Mouse (Mus musculus): ENCODE data around the gene Prdm16. TPM values are rescaled to one million over a fixed set of nuclear protein-coding genes. Genes with fewer than 3 reads are reported as not detected.

The Prdm16 gene
- 1 to 10 TPM; 2.9 to 5.5 (median 3.8) TPM for total RNA-seq (2022)

DNA sequence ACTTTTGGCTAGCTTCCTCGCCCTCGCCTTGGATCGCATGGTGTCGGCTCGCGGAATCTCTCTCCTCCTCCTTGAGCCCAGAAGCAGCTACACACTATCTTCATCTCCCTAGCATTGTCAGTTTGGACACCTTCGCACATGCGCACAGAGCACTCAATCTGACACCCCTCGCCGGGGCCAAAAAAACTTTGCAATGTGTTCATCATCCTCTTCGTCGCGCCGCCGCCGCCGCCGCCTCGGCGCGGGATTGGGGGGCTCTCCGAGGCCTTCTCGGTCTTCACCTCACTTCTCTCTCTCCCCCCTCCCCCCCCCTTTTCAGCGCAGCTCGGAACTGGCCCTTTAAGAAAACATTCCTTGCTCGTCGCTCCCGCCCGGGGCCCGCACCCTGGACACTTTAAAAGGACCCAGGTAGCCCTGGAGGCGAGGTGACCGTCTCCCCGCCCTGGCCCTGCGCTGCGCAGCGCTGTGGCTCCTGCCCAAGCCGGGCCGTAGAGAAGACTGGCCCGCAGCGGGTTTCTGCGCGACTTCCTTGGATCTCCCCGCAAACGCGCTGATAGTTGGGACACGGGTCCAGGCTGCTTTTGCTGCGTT is at the start of gene Prdm16:
Gene Prdm16, minus strand, starts transcription at position 153 of the 591 bp plus-strand sequence.
- DNase-seq, result no peak

DNA sequence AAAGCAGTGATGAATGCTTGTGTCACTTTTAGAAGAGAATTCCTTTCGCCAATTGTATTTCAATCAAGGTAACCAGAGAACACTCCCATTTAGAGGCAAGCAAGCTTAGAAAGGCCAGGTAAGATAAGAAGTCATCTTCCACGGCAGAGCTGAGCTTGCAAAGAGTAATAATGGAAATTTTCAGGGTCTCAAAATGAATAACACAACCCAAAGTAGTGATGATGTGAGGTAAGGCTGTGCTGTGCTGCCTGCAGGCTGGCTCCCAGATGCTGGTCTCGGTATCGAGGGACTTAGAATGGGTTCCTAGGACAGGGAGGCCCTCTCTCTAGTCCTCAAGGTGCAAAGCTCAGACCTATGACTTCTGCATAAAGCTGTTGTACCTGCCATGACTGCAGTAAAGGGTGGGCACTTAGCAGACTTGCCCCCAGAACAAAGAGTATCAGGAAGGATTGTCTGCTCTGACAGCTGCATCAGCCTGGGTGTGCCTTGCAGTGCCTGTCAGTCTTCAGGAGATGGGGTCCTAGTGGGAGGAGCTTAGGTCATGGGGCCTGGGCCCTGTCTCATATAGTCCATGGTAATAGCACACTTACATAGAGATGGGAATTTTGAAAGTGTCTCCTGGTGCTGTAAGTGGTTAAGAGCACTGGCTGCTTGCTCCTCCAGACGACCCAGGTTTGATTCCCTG is 46.5 kb upstream of the Prdm16 start:
- no peak for DNase-seq

DNA sequence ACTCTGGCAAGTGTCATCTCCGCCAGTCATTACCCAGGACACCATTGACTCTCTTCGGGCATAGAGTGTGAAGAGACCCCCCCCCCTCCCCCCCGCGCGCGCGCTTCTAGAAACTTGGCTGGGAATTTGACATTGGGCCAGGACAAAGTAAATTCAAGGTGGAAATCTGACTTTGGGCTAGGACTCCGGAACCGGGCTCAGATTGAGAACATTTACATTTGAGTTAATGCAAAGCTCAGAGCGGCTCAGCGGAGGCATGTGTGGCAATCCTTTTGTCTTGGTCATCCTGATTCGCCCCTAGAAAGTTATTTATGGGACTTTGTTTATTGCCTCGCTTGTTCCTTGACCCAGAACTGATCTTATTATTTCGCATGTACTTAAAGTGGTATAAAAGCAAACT is 45.6 kb upstream of the Prdm16 start:
- no peak for DNase-seq

DNA sequence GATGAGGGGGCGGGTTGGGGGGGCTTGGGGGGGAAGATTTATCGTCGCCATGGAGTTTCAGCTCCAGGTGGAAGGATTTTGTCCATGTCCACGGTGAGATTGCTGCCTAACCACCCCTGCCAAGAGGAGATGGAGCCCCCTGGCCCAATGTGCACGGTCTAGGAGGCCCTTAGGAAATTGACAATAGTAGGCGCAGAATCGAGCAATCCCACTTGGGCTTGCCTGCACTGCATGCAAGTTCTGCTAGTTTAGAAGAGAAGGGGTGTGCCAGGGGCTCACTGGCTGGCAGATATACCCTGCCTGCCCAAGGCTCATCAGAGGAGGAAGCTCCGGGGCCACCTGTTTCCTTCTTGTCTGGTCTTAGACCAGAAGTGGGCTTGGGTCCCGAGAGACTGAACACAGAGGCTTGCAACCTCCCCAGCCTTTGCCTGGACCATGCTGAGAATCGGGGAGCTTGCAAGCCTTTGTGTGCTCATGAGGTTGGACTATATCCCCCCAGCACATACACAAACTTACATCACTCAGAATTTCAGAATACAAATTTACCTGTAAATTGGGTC is 38.8 kb upstream of the Prdm16 start:
- no peak for DNase-seq

DNA sequence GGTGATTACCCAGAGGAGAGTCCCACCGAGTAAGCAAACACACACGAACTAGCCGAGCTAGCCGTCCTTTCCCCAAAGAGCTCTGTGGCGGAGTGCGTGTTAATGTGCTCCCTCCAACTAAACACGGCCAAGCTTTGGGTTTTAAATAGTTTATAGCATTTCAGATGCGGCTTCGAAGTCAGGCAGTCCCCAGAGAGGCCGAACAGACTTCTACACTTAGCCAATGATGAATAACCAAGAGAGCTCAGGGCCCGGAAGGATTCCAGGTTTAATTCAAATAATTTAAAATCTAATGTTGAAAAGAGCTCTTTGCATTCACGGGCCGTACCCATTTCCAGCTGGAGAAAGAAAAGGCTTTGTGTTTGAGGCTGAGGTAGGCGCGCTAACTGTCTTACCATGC is 38.3 kb upstream of the Prdm16 start:
- DNase-seq, result no peak

DNA sequence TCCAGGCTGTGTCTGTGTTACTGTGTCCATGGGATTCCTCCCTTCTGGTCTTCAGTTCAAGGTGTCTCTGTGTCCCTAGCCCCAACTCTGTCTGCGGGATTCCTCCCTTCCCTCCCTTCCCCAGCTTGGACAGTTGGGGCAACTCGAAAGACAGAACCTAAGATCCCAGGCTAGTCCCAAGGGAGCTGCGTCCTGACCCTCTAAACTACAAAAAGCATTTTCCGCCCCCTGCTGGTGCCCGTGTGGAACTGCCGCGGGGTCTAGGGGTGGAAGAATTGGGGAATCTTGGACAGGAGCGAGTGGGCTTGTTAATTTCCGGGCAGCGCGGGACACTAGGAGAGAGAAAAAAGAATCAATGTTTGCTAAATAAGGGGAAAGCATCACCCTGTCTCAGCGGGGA is 37.9 kb upstream of the Prdm16 start:
- DNase-seq, result no peak

DNA sequence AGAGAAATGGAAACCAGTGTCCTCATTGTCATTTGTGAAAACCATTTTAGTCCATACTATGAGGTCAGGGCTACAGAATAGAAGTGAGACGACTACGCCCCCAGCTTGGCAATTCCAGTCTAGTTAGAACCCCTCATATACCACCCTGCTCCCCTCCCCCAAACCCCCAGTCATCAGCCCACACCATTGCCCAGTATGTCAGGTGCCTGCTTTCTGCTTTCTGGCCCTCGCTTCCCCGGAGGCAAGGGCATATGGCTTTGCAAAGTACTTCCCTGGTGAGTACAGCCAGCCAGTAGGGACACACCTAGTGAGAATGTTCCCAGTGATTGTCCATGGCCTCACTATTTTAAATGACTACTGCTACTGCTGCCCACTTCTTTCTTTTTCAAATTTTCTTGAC is 37.3 kb upstream of the Prdm16 start:
- no peak for DNase-seq

DNA sequence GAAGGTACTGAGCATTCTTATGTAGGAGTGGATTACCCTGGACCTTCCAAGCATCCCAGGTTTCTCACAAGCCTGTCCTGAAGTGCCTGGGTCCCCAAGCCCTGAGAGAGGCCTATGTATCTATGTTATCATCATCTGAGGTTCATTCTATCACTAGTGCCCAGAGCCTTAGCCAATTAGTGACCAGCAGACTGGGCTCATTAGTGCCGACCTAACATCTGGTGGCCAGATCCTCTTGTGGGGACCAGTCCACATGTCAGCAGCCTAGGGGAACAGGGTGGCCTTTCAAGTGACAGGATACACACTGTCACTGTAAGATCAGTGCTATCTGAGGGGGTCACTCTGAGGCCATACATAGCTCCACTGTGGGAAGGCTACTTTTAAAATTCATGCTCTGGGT is 35.4 kb upstream of the Prdm16 start:
- no peak for DNase-seq

DNA sequence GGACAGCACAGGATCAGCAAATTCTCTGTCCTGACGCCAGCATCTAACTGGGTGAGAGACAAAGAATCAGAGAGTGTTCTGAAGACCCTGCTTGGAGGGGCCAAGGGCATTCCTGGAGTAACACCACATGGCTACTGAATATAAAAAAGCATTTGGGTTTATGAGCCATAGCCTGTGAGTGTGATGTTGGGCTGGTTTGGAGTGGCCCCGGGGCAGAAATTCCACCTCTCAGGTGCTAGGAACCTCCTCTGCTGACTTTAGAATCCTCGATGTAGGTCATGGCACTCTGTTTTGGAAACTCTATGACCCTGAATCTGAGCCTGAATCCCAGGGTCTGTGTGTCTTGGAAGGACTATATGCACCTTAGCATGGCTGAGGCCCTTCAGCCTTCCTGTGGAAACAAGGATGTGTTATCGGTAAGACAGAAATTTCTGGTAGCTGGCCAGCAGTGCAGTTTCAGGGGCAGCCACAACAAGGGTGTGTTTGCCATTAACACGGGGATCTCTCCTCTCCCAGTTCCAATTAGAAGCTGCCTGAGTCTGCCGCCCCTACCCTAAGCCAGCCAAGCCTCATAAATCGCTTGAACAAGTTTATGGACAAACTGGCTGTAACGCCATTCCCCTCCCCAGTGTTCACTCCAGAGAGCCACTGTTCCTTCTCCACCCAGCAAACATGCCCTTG is 34.7 kb upstream of the Prdm16 start:
- DNase-seq, result no peak

DNA sequence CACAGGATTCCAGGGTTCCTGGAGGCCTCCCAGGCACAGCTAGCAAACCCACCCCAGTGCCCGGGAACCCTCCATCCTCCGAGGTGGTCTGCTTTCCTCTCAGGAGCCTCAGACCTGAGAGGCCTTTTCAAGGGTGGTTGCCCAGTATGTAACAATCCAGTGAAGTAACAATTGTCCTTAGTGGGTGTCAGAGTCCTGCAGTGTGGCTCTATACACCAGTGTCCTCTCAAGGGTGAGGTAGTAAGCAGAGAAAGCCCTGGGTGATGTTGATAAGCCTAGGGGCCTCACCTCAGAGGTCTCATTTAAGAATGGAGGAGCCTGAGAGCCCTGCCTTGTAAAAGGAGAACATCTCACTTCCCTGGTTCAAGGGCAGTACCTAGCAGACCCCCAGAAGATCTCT is 31.1 kb upstream of the Prdm16 start, which contains the start of gene Actrt2:
Gene Actrt2, minus strand, starts transcription at position 101 of the 400 bp plus-strand sequence.
- no peak for DNase-seq

DNA sequence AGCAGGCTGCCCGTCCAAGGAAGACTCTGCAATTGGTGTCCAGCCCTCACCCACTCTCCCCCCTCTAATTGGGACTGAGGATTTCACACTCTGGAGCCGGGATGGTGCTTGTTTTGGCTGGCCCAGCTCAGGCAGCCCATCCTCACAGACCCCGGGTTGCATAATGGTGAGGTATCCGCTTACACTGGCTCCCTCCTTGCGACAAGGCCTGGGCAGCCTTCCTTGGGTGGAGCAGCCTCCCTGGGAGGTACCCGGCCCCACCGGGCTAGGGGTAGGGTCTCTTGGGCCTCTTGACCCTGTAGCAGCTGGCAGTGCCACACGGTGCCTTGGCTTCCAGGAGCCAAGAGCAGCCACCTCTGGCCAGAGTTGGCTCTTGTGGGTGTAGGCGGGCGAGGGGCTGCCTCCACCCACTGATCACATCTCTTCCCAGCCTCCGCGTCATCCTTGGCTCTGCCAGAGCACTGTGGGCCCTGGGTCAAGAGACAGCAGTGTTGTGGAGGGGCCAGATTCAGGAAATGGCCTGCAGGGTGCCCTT is 26.1 kb upstream of the Prdm16 start:
- DNase-seq, result peak; percentile 16

DNA sequence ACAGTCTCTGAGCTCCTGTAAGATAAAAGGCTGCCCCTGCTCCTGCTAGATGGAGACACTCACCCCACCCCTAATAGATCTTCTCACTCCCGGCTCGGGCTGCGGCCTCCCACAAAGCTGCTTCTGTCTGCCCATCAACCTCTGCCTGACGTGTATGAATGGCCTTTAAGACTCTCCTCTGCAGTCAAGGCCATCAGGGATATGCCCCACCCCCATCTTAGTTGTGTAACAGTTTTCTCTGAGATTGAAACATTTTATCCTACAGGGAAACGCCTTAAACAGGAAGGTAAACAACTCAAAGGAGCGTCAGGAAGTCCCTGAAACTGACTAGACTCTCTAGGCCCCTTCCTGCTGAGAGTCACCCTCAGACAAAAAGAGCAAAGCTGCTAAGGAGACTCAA is 24.6 kb upstream of the Prdm16 start:
- DNase-seq, result no peak

DNA sequence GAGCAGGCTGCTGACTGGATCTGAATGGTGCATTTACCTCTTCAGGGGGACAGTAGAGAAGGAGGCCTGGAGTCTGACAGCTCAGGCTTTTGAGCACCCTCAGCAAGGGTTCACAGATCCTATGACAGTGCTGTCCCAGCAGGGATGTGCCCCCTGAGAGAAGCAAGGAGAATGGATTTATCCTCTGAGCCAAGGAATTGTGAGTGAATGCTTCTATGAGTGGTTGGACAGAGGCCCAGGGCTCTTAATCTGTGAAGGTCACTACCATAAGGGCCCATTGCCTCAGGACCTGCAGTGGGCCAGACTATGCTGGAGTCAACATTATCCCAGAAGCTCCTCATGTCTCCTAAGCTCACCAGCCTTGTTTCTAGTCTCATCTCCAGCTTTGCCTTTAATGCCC is 23.4 kb upstream of the Prdm16 start:
- DNase-seq, result no peak

DNA sequence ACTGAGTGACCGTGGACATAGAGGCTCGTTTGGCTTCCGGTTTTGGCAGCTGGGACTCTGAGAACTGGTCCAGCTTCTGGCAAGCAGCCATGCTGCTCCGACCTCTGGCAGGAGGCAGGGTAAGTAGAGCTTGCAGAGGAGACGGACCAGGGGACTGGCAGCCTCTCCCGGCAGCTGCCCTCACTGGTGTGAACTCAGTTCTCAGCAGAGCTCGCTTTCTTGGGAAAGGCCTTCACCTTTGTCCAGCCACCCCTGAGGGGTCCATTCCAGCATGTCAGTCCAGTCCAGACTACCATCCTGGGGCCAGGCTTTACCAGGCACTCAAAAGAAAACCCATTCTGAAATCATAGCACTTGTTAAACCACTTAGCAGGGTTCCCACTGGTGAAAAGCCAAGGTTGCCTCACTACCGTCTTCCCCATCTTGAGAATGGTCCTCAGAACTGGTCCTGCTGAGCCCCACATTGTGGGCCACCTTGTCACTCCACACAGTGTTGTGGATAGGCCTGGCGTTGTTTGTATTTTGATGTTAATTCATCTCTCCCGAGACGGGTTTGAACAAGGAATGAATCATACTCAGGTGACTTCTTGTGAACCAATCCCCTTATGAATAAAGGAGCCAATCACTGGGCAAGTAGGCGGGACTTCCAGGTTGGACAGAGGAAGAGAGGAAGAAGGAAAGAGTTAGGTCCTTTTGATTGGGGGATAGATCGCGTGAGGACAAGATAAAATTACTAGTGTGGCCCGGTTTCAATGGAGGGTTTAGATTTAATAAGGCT is 18.6 kb upstream of the Prdm16 start:
- no peak for DNase-seq

DNA sequence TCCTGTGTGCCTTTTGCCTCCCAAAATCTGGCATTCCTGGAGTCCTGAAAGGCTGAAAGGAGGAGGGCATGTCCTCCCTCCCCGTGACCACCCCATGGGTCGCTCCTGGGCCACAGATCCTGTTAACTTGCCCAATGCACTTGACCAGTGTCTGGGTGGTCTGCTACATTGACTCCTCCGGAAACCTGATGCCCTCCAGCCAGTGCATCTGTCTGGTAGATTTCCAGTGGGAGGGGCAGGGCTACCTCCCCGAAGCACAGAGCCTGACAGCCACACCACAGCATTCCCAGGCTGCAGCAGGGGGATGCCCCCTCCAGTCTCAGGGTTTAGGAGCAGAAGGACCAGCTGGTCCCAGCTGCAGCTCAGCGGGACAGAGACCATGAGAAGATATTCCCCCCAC is 15.8 kb upstream of the Prdm16 start:
- no peak for DNase-seq

DNA sequence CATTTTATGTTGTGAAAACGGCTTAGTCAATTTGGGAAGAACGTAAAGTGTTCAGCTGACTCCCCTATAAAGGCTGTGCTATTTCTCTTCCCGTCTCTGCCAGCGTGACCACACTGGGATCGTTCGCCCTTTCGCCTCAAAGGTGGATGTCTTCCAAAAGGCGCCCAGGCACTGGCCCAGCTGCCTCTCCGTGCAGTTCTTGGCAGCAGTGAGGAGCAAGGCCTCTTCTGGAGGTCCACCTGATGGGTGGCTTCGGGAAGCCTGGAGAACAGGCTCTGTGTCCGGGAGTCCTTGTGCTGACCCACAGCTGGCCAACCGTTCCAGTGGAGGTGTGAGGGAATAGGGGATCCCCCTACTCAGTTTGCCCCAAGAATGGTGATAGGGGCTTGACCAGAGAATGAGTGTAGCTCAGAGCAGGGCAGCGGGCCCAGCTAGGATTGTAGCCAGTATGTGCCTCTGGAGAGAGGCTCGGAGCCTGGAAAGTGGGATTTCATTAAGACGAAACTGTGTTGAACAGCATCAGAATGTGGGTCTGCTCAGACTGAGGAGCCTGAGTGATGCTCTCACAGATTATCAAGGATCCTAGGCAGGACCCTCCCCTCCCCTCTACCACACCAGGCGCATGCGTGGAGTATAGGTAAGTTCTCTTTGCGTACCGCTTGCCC is 12.5 kb upstream of the Prdm16 start:
- DNase-seq, result no peak

DNA sequence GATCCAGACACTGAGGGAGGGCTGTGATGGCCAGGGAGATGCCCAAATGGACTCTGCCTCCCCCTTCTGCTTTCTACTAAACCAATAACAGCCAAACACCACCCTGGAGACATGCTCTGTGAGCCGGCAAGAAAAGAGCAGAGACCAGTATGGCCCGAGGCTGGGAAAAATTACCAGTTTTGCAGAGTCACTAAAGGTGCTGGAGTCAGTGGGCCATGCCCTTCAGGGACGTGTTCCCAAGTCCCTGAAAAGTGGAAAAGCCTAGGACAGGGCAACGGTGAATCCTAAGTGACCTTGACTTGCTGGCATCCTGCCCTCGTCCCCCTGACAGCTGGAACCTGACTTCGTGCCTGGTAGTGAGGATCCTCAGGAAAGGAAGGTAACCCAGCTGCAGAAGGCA is 5.8 kb upstream of the Prdm16 start:
- DNase-seq, result no peak

DNA sequence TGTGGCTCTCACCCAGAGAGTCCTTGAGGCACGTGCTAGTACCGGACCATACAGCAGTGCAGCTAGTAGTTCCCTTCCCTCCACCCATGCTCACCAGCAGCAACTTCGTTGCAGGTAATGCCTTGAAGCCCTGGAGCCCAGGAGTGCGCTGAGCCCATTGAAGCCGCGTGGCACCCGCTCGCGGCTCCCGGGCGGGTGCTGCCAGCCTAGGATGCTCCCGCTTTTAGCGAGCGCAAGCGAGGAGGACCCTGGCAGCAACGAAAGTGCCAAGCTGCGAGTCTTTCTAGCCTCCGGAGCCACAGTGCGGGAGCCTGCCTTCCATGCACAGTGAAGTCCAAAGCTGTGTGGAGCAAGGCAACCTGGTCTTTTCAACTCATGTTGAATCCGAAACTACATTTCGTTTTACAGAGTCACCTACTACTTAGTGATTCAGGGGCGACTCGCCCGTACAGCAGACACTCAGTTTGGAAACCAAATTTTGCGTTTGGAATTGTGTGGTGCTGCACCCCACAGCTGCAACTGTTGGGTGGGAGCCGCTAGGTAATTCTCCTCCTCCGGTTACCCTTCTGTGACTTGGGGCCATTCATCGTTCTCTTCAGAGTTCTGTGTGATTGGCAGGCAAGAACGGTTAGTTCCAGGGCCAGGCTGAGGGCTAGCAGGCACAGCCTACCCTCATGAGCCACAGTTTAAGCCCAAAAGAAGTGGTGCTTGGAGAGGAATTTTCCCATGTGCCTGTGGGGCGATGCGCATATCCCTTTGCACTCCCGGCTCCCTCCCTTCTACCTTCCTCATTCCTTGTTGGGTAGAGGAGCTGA is 4.8 kb upstream of the Prdm16 start:
- no peak for DNase-seq

DNA sequence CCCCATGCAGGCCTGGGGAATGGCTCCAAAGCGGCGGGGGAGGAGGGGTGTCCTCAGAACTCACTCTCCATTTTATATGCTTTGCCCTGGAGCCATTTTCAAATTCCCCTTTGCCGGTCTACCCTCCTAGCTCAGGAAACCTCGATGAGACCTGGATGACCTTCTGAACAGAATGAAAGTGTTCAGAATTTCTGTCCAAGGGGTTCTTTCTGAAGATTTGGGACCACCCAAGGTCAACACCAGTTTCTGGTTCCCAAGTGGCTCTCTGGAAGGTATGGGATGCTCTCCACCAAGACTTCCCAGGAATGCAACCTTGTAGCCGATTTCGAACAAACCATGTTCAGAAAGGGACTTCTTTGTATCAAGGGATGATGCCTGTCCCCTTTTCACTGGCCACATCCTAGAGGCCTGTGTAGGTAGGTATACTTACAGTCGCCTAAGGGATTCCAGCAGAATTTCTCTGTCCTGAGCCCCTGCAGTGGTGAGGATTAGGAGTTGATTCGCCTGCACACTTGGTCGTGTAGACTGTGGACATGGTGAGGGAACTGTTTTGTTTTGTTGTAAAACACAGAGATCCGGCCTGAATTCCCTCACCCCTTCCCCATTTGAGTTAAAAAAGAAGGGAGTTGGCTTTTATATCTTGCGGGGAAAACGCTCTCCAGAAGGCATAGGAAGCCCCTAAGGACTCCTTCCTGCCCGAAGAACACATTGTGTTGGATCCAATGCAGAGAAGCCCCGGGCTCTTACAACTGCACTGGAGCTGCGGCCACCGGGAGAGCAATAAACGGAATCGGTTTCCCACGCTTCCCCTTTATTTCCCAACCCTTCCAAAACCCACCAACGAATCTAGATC is 4.0 kb upstream of the Prdm16 start:
- DNase-seq, result no peak
